Mouse (Mus musculus) left cerebral cortex, adult 18-20 months (tissue): ENCODE measurements around the gene Pnrc1. TPM values are rescaled to one million over a fixed set of nuclear protein-coding genes. Genes with fewer than 3 reads are reported as not detected.

Experiments used
- DNase-seq, 2 experiments: peaks; one replicate each; pipeline ENCODE4 v3.0.0; 2021 to 2022; ENCODE audit warnings: low spot score in 2 of 2, mixed read lengths in 1 of 2
- total RNA-seq, 2 experiments: library from RNA; stranded (reverse); gene quantifications; 2 replicates each; pipeline ENCODE4 v1.2.3; 2021

Pnrc1 gene
- total RNA-seq, 2 experiments from 2014 or later: 144 to 173 TPM

- DNase-seq: no peak
Observed at GRCm38 (mm10) chr4:33273437-33273836, 16.5 kb downstream of the Pnrc1 start.

- DNase-seq: no peak
Observed at GRCm38 (mm10) chr4:33270386-33271314, 19.3 kb downstream of the Pnrc1 start.

GRCm38 (mm10) chr4:33264979-33265726 is 24.8 kb downstream of the Pnrc1 start:
- DNase-seq: no peak

- DNase-seq: no peak
Observed at GRCm38 (mm10) chr4:33262897-33263296, 27.1 kb downstream of the Pnrc1 start.

- DNase-seq: peak in 1 of 2 experiments; percentile 17
Observed at GRCm38 (mm10) chr4:33261311-33261753, 28.6 kb downstream of the Pnrc1 start.

GRCm38 (mm10) chr4:33260311-33260710 is 29.7 kb downstream of the Pnrc1 start:
- DNase-seq: no peak

GRCm38 (mm10) chr4:33257263-33257964 is 32.5 kb downstream of the Pnrc1 start:
- DNase-seq: no peak

GRCm38 (mm10) chr4:33254706-33255105 is 35.3 kb downstream of the Pnrc1 start:
- no peak for DNase-seq

GRCm38 (mm10) chr4:33250867-33251266 is 39.1 kb downstream of the Pnrc1 start:
- DNase-seq: no peak

GRCm38 (mm10) chr4:33249716-33250230 is 40.2 kb downstream of the Pnrc1 start:
- DNase-seq: no peak

- DNase-seq: no peak
Observed at GRCm38 (mm10) chr4:33248915-33249314, 41.0 kb downstream of the Pnrc1 start.

- DNase-seq: peak; percentile 95 to 98
Observed at GRCm38 (mm10) chr4:33248062-33248889, 41.7 kb downstream of the Pnrc1 start.

GRCm38 (mm10) chr4:33247479-33248053 is 42.4 kb downstream of the Pnrc1 start:
- DNase-seq: peak; percentile 99

- no peak for DNase-seq
Observed at GRCm38 (mm10) chr4:33245853-33246395, 44.0 kb downstream of the Pnrc1 start.

GRCm38 (mm10) chr4:33243921-33244320 is 46.0 kb downstream of the Pnrc1 start:
- peak; percentile 30 to 36 for DNase-seq

- DNase-seq: no peak
Observed at GRCm38 (mm10) chr4:33243016-33243758, 46.8 kb downstream of the Pnrc1 start.

GRCm38 (mm10) chr4:33242536-33242935 is 47.4 kb downstream of the Pnrc1 start:
- DNase-seq: no peak

GRCm38 (mm10) chr4:33230881-33231280 is 59.1 kb downstream of the Pnrc1 start:
- DNase-seq: no peak

- DNase-seq: no peak
Observed at GRCm38 (mm10) chr4:33229639-33230038, 60.3 kb downstream of the Pnrc1 start.
